Mouse (Mus musculus): ENCODE data around the gene Syde2. TPM values are rescaled to one million over a fixed set of nuclear protein-coding genes. Genes with fewer than 3 reads are reported as not detected.

Gene Syde2
- polyA plus RNA-seq, 1 experiment from 2014 or later, result 2.1 TPM

DNA sequence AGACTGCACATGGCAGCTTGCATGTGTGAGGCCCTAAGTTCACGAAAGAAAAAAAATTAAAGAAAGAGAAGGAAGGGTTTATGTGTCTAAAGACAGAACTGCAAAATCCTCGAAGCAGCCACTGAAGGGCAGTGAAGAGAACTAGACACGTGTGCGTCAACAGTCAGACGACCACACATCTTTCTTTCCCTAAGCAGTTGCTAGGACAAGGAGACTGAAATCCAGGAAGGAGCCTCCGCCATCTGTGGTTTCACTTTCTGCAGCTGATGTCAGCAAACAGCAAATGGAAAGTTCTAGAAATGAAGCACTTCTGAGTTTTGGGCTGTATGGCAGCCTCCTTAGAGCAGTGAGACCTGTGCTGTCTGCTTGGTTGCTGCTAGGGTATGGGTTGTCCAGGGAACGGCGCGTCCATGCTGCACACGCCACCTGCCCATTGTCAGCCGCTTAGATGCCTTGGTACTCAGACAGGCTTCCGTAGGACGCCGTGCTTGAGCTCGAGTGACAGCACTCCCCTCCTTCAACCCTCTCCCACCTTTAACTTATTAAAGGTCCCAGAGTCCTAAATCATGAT is 71.8 kb downstream of the Syde2 start:
- DNase-seq (ENCODE audit: low spot score) (no peak), ATAC-seq (ENCODE audit: insufficient number of reproducible peaks, low FRiP score, low TSS enrichment, low read depth) (no peak)
- H3K4me1 ChIP-seq (ENCODE audit: control insufficient read depth, insufficient read depth, low read length), result no peaks in the 10 kb centered on the region
- no peaks in the 10 kb centered on the region for H3K36me3 ChIP-seq (ENCODE audit: control insufficient read depth, insufficient read depth, low read length)
- no peak overlapping the region for H3K4me3 ChIP-seq (ENCODE audit: low read depth, low read length)
- H3K27ac ChIP-seq (replicated peaks; ENCODE audit: low read depth, low read length), result no peak overlapping the region
- 71% methylated on average over 15 of the region's 15 CpGs for WGBS
- no peak overlapping the region for H3K9ac ChIP-seq (ENCODE audit: low read length)
- no peak overlapping the region for H3K4me2 ChIP-seq (ENCODE audit: low read depth, severe bottlenecking)
- no peaks in the 10 kb centered on the region for H3K9me3 ChIP-seq (ENCODE audit: control insufficient read depth, low read length)
- no peaks in the 10 kb centered on the region for H3K27me3 ChIP-seq (ENCODE audit: control insufficient read depth, insufficient read depth, low read length)

DNA sequence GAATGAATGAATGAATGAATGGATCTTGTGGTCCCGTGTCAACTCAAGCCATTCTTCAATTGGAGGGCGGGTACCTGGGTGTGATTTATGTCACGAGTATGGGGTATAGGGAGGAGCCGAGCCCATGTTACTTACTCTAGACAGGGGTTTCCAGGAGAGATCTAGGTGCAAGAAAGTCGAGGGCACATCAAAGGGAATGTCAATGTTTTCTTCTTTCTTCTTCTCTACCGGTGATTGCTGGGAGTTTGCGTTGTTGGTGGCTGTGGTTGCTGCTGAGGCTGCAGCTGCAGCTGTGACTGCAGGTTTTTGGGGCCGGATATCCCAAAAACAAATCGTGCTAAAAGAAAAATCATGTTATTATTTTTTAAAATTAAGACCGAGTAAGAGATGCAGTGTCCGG is 75.5 kb downstream of the Syde2 start:
- ATAC-seq (ENCODE audit: insufficient number of reproducible peaks, low FRiP score, low TSS enrichment, low read depth) (no peak), DNase-seq (ENCODE audit: low spot score) (no peak)
- H3K27me3 ChIP-seq (ENCODE audit: control insufficient read depth, insufficient read depth, low read length), result no peaks in the 10 kb centered on the region
- WGBS, result 82% methylated on average over 11 of the region's 11 CpGs
- H3K4me3 ChIP-seq (ENCODE audit: low read depth, low read length), result no peak overlapping the region
- H3K27ac ChIP-seq (replicated peaks; ENCODE audit: low read depth, low read length), result no peak overlapping the region
- H3K36me3 ChIP-seq (ENCODE audit: control insufficient read depth, insufficient read depth, low read length), result no peaks in the 10 kb centered on the region
- no peak overlapping the region for H3K9ac ChIP-seq (ENCODE audit: low read length)
- H3K4me1 ChIP-seq (ENCODE audit: control insufficient read depth, insufficient read depth, low read length), result no peaks in the 10 kb centered on the region
- no peak overlapping the region for H3K4me2 ChIP-seq (ENCODE audit: low read depth, severe bottlenecking)
- no peaks in the 10 kb centered on the region for H3K9me3 ChIP-seq (ENCODE audit: control insufficient read depth, low read length)

DNA sequence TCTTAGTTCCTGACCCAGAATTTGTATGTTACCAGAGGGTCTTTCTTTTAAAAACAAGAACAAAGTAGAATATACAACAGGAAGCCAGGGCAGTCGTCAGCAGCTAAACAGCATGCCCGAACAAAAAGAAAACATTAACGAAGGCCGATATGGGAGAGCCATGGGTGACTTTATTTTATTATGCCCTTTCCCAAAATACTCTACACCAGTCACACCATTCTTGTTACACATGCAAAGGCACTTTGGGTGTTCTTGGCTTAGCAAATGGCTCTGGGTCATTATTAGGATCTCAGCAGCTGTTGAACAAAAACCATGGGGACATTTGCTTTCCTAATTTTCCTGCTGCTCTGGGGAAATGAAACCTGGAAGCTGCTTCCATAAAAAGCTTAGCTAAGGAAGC is 81.6 kb downstream of the Syde2 start:
- Histone ChIP-seq H3K9me3 (ENCODE audit: control insufficient read depth, low read length) (no peaks in the 10 kb centered on the region), H3K27ac (replicated peaks; ENCODE audit: low read depth, low read length) (no peak overlapping the region), H3K4me1 (ENCODE audit: control insufficient read depth, insufficient read depth, low read length) (no peaks in the 10 kb centered on the region), H3K36me3 (ENCODE audit: control insufficient read depth, insufficient read depth, low read length) (no peaks in the 10 kb centered on the region), H3K9ac (ENCODE audit: low read length) (no peak overlapping the region), H3K4me3 (ENCODE audit: low read depth, low read length) (no peak overlapping the region), H3K27me3 (ENCODE audit: control insufficient read depth, insufficient read depth, low read length) (no peaks in the 10 kb centered on the region), H3K4me2 (ENCODE audit: low read depth, severe bottlenecking) (no peak overlapping the region)
- WGBS, result 70% methylated on average over 4 of the region's 4 CpGs
- ATAC-seq (ENCODE audit: insufficient number of reproducible peaks, low FRiP score, low TSS enrichment, low read depth) (no peak), DNase-seq (ENCODE audit: low spot score) (no peak)

Other genes starting within 250 kb of the Syde2 start
- gene Ddah1, start 229.2 kb upstream of the Syde2 start, polyA plus RNA-seq (2014; fragmentation: Nextera tagmentation; extraction: Ambion mirVana), result 14.0 and 15.6 TPM in 2 replicates
- gene Bcl10, start 65.1 kb upstream of the Syde2 start, polyA plus RNA-seq (2014; fragmentation: Nextera tagmentation; extraction: Ambion mirVana), result 54.7 and 57.7 TPM in 2 replicates
- 55.1 and 61.3 TPM in 2 replicates for gene 2410004B18Rik, start 49.9 kb upstream of the Syde2 start, polyA plus RNA-seq (2014; fragmentation: Nextera tagmentation; extraction: Ambion mirVana)
- gene Wdr63, start 120.3 kb downstream of the Syde2 start, polyA plus RNA-seq (2014; fragmentation: Nextera tagmentation; extraction: Ambion mirVana), result not detected in 2 replicates
- 6.3 and 7.2 TPM in 2 replicates for gene Mcoln3, start 129.6 kb downstream of the Syde2 start, polyA plus RNA-seq (2014; fragmentation: Nextera tagmentation; extraction: Ambion mirVana)
- gene Mcoln2, start 162.0 kb downstream of the Syde2 start, polyA plus RNA-seq (2014; fragmentation: Nextera tagmentation; extraction: Ambion mirVana), result 0.63 and 1.1 TPM in 2 replicates
- gene Lpar3, start 233.1 kb downstream of the Syde2 start, polyA plus RNA-seq (2014; fragmentation: Nextera tagmentation; extraction: Ambion mirVana), result 0.38 and 0.51 TPM in 2 replicates